Mouse (Mus musculus): Measurements from ENCODE around the gene Ift57.

The Ift57 gene

DNA sequence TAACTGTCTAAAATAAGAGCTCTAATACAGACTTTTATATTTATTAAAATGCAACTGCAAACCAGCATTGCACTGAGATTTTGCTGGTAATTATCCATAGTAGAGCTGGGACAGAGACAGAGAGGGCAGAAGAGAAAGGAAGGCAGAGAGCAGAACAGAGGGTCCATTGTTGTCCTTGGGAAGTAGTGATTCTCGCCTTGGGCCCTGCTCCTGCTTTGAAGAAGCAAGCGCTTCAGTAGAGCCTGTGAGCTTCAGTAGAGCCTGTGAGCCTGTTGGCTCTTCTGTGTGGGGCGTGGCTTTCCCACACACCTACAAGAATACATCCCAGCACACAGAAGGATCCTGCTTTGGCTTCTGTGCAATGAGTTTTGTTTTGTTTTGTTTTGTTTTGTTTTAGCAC is 54.3 kb downstream of the Ift57 start:
- DNase-seq = no peak

DNA sequence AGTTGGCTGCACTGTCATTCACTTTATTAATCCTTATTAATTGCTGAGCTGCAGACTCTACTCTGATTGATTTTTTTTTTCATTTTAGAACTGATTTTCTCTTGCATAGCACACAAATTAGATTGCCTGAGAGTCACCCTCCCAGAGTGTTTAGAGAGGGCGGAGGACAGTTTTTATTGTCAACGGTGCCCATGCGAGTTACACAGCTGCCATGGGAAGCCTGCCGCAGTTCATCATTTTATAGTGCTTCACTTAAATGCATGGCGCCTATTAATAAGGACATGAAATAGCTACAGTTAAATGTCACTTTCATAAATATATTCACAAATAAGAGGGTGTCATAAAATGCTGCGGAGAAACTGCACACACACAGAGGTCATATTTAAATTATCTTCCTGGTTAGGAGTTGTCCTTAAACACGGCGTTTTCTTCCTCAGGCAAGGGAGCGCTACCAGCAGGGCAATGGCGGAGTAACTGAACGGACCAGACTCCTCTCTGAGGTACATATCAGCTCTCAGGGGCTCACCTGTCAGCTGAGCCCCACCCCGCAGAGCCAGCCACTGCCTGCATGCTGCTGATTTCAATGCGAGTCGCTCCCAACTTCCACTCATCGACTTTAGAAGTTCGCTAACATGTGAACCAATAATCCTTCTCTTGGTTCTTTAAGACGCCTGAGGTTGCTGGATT is 61.6 kb downstream of the Ift57 start:
- DNase-seq = no peak

DNA sequence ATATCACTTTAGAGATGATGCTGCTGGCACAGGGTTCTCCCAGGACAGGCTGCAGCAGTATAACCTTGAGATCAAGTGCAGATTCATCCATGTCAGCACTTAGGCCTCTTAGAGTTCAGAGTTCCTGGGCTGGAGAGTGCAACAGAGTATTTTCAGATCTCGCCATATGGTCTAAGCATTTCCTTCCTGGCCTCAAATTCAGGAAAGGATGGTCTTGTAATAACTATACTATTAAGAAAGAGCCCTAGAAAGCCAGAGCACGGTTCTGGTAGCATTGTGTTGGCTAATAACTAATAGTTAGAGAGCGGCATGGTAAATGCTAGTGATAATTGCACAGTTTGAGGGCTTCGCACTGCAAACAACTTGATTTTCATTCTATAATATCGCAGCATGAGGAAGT is 62.9 kb downstream of the Ift57 start:
- no peak for DNase-seq

DNA sequence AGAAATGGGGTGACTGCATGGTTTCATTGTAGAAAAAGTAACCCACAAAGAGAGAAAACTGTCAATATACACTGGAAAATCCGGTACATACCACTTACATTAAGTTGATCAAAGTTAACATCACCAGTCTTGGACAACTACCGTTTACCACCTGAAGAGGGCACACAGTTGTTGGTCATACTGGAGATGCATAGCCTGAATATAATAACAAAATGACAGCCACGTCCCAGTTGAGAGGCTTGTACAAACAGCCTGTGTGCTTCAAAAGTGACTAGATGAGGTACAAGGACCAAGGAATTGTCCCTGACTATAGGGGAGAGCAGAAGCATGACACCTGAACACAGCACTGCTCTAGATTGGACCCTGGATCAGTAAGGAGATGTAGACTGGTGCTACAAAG is 67.3 kb downstream of the Ift57 start:
- DNase-seq = peak in 1 of 2 experiments; percentile 29

DNA sequence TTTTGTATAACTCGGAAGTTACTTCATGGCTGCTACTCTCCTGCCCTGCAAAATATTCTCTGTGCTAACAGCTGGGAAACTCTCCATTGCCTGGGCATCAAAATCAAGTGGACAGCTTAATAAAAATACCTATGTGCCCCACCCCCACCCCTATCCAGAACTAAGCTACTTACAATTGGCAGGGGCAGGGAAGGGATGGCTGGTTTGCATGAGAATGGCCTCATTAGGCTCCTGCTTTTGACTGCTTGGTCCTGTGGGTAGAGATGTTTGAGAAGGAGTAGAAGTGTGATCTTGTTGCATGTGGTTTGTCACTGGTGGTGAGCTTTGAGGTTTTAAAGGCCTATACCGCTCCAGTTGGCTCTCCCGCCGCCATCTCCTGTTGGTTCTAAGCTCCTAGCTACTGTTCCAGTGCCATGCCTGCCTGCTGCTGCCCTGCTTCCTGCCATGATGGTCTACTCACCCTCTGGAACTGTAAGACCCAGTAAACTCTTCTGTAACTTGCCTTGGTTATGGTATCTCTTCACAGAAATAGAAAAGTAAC is 69.5 kb downstream of the Ift57 start:
- DNase-seq = no peak

DNA sequence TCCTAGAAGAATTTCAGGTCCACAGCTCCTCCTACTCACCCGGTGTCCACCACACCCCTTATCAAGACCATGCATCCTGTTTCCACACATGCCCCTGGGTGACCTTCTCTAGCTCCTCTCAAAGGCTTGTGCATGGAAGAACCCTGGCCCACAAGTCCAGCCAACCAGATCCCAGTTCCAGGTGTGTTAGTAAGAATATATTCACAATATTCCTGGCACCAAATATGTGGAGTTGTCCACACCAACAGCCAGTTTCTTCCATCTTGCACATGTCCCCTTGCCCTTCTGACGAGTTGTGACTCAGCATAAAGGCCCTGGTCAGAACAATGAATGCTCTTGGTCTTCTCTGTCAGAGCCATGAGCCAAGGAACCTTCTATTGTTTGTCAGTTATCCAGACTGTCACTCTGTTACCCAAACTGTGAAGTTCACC is 70.8 kb downstream of the Ift57 start:
- DNase-seq = no peak

DNA sequence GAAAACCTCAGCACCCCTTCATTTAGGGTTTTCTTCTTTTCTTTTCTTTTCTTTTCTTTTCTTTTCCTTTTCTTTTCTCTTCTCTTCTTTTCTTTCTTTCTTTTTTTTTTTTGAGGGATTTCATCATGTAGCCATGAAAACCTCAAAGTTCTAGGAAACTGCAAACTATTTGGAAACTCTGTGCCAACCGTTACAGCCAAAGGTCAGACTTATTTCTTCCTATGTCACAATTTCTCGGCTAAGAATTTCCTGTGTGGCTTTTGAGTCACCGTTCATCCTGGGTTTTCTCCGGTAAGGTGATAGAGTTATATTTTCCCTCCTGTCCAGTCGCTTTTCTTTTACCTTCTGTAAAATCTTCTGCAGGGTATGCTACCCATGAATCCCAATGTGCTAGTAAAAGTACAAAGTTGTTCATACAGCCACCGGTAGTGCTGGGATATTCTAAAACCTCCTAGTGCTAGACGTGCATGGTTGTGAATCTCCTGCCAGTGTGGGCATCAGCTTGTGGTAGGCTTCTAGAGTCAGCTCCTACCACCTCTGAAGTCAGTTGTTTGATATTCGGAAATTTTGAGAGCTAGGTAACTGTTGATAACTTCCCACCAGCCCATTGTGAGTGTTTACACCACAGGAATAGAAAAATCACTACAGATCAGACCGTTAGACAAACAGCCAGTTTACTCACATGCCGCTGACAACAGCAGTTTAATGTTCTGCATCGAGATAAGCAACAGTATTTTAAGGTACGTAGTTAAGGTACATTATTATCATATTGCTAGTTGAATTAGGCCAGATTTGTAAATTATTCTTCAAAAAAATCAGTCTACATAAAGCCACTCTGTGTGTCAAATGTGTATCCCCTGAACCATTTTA is 71.5 kb downstream of the Ift57 start:
- no peak for DNase-seq

DNA sequence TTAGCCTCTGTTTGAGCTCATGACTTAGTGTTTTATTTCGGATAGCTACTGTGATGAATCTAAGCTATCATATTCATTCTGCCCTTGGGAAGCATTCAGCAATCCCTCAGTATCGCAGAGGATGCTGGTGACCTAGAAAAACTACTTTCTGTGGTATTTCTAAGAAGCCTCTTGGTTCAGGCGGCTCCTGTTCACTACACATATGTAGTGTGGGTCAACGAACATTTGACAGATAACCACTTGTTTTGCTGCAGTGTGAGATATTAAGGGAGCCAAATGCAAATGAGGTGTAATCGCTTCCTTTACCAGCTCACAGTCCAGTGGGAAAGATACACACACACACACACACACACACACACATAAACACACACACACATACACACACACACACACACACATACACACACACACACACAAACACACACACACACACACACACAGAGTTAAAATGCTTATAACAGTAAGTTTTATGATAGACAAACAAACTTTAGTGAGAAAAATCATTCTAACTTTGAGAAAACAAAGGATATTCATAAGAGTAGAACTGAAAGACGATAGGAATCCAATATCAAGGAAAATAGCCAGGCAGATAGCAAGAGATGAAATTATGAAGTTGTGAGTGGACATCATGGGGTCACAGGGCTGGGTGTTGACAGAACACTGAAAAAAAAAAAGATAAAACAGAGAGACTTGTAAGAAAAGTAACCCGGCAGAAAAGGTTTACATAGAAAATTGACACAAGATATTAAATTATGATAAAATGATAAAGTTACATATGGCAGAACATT is 72.8 kb downstream of the Ift57 start:
- no peak for DNase-seq

DNA sequence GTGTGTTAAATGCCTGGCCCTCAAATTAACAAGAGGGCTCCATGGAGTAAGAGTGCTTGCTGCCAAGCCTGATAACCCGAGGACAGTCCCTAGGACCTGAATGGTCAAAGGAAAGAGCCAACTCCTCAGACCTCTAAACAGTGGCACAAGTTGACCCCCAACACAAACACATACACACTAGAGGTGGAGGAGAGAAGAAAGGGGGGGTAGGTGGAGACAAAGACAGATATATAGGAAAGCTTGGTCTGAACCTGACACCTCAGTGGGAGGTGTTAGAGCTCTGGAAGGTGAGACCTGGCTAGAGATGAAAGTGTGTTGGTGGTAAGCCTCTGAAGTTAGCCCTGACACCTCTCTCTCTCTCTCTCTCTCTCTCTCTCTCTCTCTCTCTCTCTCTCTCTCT is 73.5 kb downstream of the Ift57 start:
- DNase-seq = no peak

DNA sequence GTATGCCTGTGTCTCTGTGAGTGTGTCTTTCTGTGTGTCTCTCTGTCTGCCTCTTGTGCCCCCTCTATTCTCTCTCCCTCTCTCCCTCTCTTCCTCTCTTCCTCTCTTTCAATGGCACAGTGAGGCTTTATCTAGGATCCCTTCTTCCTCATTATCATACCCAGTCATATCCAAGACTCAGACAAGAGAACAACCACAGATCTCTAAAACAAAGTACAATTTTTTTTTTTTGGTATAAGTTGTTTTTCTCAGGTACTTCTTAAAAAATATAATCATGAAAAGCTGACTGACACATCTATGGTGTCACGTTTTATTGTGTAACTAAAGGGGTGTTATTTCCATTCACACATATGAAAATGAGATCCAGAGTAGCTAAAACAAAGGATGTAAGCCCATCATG is 74.0 kb downstream of the Ift57 start:
- DNase-seq = no peak

DNA sequence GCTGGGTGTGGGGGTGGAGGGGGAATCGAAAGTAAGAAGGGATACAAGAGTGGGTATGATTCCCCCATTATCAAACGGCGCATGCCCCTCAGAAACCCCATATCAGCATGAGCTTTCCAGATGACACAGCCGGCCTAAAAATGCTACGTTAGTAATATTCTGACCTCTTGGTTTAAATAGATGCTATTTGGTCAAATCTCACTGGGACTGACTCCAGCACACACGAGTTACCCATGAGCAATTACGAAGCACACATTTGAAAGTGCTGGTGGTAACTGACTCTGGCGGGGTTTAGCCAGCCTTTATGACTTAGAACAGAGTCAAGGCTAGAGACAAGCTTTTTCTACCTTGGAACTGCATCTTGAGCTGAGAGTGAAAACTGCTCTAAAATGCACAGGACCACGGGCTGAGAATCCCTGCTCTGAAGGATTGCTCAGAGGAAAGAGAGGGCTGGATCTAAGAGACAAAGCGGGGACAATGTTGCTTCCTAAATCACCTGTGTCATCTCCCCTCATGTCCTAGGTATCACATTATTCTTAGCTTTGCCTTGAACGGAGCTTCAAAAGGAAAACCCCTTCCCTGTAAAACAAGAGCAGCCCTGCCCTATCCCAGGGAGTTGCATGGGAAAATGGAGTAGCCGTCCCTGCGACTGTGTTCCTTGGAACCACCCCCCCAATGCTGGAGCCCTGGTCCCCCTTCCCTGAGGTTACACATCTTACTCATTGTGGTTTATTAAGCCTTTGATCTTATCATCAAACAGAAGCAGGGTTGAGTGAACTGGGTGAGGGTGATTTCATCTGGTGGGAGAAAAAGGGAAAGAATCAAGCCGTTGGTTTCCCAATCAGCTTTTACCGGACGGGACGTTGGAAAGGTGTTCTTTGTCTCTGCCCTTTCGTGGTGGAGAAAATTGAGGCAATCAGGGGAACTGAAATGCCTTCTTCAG is 75.3 kb downstream of the Ift57 start:
- no peak for DNase-seq

DNA sequence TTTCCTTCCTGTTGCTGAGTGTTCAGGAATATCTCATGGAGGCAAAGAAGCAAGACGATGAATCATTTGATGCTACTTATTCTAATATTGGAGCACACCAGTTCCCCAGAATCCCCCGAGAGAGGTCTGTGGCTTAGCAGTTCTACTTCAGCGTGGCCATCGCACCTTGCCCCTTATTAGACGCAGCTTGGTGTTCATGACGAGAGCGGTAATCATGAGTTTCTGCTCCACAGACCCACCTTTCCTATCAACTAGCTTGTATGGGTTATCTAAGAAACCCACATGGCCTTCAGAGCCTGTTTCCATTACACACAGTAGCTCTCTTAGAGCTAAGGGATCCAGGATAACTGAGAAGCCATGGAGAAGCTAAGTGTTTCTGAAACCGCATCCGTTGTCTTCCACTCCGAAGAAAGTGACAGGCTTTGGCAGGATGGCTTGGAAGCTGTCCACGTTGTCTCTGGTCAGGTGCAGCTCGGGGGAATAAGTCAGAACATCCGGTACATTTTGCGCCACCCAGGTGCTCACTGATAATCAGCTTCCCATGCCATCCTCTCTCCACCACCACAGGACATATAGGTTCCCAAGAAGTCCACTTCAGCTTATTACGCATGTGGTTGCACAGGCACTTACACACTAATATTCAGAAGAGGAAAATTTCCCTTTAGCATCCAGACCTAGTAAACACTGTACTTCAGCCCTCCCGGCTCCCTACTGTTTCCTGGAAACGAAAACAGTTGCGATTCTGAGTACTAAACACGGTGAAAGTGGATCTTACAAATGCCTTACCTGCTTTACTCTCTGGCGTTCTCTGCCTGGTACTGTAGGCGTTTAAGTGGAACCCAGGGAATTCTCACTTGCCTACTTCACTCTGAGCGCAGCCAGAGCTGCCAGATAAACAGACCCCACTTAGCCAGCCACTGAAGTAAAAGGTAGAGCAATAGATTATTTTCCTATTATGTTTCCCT is 76.3 kb downstream of the Ift57 start:
- peak; percentile 47 to 61 for DNase-seq

DNA sequence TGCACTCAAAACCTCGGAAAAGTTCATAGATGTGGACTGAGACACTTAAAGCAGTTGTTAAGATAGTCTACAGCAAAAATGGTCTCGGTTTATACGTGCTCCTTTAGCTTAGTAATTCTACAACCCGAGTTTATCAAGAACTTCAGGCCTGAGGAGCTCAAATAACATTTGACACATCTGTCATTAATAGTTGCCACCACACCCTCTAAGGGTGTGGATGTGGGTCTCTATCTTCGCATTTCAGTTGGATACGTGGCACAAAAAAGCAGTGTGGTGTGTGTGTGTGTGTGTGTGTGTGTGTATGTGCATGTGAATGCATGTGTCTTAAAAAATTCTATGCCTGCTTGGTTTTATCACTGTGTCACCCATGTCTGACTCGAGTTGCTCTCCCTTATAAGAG is 77.9 kb downstream of the Ift57 start:
- DNase-seq = no peak

DNA sequence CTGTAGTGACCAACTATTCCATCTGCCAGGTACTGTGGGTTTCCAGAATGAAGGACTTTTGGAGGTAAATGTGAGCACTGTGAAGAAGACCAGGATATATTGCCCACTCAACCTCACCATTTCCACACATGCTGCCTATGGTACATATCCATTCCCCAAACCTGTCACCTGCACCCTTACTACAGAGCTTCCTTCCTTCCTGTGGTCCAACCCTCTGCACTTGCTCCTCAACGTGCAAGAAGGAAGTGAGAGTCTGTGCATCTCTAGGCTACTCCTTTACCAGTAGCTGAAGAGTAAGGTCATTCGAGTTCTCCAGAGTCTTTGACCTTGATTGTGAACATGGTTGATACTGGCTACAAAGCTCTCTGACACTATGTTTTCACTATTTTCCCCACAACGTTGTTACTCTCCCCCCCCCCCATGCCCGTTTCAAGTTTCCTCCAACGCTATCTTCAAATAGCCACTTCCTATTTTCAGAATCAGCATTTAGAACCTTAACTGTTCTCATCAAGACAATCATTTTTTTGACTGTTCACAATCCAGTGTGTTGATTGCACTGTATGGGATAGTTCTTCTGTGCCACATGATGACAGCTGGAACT is 82.6 kb downstream of the Ift57 start:
- no peak for DNase-seq

DNA sequence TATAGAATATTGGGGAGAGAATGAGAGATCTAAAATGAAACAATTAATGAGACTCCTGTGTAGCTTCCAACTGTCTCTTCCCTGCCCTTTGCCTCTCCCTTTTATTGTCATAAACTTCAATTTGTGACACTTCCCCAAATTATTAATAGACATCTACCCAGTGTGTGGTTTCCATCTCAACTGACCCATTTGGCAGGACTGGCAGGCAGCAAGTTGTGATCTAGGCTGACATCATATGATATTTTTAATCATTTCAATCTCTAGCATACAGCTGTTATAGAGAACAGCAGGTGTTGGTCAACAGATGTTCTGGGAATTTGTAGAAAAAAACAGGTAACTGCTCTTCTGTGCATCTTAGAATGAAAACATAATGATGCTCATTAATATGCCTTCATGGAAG is 84.3 kb downstream of the Ift57 start:
- DNase-seq = no peak

DNA sequence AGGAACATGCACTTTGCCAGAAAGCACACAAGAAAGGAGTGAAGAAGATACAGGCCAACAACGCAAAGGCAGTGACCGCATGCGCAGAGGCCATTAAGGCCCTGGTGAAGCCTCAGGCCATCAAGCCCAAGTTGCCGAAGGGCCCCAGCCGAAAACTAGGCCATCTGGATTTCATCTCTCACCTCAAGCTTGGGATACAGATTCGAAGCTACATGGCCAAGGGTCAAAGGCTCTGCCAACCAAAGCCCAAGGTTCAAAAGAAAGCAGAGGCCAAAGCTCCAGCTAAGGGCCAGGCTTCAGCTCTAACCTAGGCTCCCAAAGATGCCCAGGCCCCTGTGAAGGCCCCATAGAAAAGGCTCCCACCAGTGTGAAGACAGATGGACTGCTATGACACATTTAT is 87.1 kb downstream of the Ift57 start:
- DNase-seq = no peak

DNA sequence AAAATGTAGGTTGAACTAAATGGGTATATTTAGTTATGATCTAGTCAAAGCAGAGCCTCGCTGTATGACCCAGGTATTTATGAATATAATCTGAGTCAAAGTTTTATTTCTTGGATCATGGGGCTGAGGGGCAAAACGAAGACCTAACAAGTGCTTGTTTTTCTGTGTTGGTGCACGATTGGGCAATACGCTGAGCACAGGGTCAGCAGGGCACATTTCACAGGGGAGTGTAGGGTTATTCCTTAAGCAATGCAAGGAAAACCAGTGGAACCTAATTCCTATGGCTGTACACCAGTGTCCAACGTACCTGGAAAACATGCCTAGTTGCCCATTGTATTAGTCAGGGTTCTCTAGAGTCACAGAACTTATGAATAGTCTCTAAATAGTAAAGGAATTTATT is 88.7 kb downstream of the Ift57 start:
- DNase-seq = no peak

DNA sequence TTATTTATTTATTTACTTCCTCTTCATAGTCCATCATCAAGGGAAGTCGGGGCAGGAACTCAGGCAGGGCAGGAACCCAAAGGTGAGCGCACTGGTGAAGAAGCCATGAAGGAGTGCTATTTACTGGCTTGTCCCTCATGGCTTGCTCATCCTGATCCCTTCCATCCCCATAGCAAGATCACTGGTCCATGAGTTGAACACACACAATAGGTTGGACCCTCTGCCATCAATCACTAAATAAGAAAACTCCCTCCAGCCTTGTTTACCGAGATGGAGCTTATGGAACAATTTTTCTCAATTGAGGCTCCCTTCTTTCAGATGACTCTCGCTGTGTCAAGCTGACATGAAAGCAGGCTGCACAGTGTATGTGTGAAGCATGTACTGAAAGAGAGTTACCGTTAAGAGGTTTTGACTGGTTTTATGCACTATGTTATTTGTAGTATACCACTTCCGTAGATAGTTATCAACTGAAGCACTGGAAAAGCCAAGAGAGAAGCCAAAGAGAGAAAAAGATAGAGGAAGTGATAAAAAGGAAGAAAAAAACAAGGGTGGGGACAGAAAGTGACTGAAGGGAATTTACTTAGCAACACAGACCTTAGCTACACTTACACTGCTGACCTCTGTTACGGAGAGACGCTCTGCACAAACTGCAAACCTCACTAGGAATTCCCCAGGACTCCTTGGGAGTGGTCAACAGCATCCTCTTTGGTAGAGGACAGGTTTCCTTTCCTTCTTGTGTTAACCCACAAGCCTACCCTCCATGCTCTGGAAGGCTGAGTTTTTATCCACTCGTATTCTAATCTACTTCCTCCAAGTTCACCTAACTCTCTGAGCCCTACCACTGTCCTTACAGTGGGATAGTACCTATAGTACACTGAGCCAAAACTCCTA is 91.8 kb downstream of the Ift57 start:
- no peak for DNase-seq

DNA sequence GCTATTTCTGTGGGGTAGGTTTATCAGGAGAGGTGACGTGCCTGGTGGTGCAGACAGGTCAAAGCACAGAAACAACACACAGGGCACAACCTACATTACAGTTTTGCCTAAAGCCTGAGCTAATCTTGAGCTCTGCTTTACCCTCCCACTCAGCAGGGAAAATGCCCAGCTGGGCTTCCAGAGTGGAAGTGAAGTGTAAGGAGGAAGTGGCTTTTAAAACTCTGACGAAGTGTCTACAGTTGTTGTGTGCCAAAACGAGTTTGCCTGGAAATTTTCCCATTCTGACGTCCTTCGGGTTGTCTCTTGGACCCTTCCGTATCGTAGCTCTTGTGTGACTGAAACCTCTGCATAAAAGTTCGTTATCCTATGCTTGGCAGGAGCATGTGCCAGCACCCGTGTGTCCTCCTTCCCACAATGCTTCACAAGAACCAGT is 93.4 kb downstream of the Ift57 start:
- DNase-seq = no peak
